Mouse (Mus musculus): ENCODE results near the gene Plscr2. TPM values are rescaled to one million over a fixed set of nuclear protein-coding genes. Genes with fewer than 3 reads are reported as not detected.
"Not testable (repeated sequence)": the region's sequence is repeated elsewhere in the genome, so short reads cannot be mapped to it uniquely, and the experiment has no call there.

Gene Plscr2
- polyA plus RNA-seq, 1 experiment: 6.7 TPM

DNA sequence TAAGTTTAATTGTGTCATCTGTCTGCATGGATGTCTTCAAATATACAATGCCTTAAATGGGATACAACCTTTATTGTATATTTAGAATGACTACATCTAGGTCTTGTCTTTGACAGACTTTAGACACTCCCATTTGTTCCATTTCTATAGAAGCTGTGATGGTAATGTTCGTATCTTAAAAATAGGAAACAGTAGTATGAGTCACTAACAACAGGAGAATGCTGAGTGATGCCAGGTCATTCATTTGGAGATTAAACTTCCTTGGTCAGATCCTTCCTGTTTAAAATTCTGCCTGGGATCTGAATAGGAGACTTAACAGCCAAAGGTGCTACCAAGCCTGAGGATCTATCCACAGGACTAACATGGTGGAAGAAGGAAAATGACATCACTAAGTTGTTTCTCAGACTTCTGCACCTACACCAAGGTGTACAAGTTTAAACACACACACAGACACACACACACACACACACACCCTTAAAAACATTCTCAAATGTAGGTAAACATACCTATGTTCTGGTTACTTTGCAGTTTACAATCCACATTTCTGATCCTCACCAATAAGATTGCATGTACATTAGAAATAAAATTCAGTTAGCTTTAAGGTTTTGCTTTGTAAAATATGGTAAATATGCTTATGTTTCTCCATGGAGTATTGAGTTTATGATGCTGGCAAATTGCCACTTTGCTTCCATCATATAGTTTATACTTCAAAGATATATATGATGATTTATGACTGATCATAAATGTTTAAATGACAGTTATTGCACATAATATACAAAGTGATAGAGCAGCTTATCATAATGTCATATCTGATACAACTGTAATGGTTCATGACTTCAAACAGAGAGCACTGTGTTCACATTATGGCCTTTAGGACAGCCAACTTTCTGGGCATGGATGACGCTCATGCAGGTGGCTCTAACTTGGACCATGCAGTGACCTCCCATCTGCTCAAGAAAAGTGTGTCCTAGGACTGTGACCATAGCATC, 18.5 kb downstream of the Plscr2 start:
- TF ChIP-seq POLR2A (IDR thresholded peaks at IDR 0.05; ENCODE audit: low read depth, low read length) (no peak), CTCF (IDR thresholded peaks at IDR 0.05; ENCODE audit: borderline replicate concordance, insufficient read depth, low read length) (no peak)
- no peak overlapping the region for H3K27ac ChIP-seq (ENCODE audit: insufficient read depth, low read length)
- peaks cover 5% of the 10 kb centered on the region for H3K4me1 ChIP-seq (ENCODE audit: control insufficient read depth, insufficient read depth, low read length)
- no peak overlapping the region for H3K4me3 ChIP-seq (ENCODE audit: insufficient read depth, low read length)

DNA sequence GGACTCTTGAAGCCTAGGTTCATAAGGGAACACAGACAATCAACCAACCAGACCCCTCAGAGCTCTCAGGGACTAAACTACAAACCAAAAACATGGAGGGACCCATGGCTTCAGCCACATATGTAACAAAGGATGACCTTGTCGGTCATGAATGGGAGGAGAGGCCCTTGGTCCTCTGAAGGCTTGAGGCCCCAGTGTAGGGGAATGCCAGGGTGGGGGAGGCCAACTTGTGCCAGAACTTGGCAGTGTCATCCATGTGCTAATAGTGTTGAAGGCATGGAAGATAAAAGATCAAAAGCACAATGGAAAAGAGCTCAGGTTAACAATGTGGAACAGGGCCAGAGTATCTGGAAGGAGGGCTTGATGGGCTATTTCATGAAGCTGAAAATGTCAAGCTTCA, 22.9 kb downstream of the Plscr2 start:
- Histone ChIP-seq H3K4me1 (ENCODE audit: control insufficient read depth, insufficient read depth, low read length) (peaks cover 3% of the 10 kb centered on the region; the same call in 1 of the 2 replicates), H3K27ac (ENCODE audit: insufficient read depth, low read length) (no peak overlapping the region), H3K4me3 (ENCODE audit: insufficient read depth, low read length) (no peak overlapping the region)
- TF ChIP-seq CTCF (IDR thresholded peaks at IDR 0.05; ENCODE audit: borderline replicate concordance, insufficient read depth, low read length): no peak
- no peak for TF ChIP-seq POLR2A (IDR thresholded peaks at IDR 0.05; ENCODE audit: low read depth, low read length)

DNA sequence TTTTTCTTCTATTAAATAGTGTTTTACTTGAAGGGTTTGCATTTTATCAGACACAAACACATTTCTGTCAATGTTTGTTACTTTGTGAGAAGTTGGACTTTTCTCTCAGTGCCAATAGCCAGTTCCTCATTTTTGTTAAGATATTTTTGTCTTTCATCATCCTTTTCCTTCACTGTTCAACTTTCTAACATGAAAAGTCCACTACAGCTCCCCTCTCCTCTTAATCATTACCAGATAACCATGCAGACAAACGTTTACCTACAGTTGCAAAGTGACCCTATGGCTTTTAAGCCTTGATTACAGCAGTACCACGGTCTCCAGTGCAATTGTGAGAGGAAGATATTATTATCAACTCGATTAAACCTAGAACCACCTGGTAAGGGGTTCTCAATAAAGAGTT, 25.8 kb downstream of the Plscr2 start:
- Histone ChIP-seq H3K4me1 (ENCODE audit: control insufficient read depth, insufficient read depth, low read length) (peaks cover 3% of the 10 kb centered on the region; the same call in 1 of the 2 replicates), H3K27ac (ENCODE audit: insufficient read depth, low read length) (no peak overlapping the region), H3K4me3 (ENCODE audit: insufficient read depth, low read length) (no peak overlapping the region)
- TF ChIP-seq POLR2A (IDR thresholded peaks at IDR 0.05; ENCODE audit: low read depth, low read length) (no peak), CTCF (IDR thresholded peaks at IDR 0.05; ENCODE audit: borderline replicate concordance, insufficient read depth, low read length) (no peak)

DNA sequence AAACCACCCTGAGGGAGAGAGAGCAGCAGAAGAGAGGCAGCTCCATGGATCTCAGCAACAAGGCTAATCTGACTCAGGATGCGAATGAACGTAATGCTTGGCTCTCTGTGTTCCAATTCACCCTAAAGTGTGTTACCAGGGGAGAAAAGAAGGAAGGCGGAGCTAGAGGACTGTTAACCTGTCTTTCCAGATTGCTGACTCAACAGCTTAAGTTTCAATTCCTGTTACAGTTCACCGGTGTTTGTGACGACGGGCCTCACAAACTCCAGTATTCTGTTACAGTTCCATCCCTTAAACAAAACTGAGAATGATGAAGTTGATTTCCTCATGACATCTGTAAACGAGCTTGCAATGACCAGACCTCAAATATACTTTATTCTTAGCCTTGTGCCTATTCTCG, 29.7 kb downstream of the Plscr2 start:
- no peaks in the 10 kb centered on the region; the same call in 1 of the 2 replicates for H3K4me1 ChIP-seq (ENCODE audit: control insufficient read depth, insufficient read depth, low read length)
- no peak overlapping the region for H3K4me3 ChIP-seq (ENCODE audit: insufficient read depth, low read length)
- no peak overlapping the region for H3K27ac ChIP-seq (ENCODE audit: insufficient read depth, low read length)
- no peak for TF ChIP-seq POLR2A (IDR thresholded peaks at IDR 0.05; ENCODE audit: low read depth, low read length)
- TF ChIP-seq CTCF (IDR thresholded peaks at IDR 0.05; ENCODE audit: borderline replicate concordance, insufficient read depth, low read length): no peak

DNA sequence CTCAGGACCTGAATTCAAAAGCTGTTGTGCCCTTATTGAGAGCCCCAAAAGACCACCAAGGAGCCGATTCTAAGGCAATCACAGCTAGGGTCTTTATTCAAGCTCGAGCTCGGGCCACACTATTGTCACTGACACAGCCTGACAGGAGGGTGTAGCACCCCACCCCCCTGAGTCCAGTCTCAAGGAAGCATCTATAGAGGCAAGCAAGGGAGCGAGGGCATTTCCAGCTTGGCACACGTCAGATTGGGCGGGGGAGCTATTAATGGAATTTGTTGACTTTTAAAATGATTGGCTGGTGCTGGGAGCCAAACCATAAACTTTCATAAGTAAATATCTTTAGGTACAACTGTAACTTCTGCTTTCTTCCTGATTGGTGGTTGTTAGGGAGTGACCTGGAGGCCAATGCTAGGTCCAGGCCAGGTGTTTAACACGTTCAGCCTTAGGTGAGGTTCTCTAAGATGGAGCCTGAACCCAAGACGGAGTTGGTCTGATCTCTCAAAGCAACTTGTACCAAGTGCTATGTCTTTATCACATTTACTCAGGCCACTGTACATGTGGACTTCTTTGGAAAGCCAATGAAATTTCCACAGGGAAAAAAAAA, 30.3 kb downstream of the Plscr2 start:
- Histone ChIP-seq H3K4me3 (ENCODE audit: insufficient read depth, low read length) (no peak overlapping the region), H3K4me1 (ENCODE audit: control insufficient read depth, insufficient read depth, low read length) (no peaks in the 10 kb centered on the region; the same call in 1 of the 2 replicates), H3K27ac (ENCODE audit: insufficient read depth, low read length) (no peak overlapping the region)
- TF ChIP-seq POLR2A (IDR thresholded peaks at IDR 0.05; ENCODE audit: low read depth, low read length): no peak
- TF ChIP-seq CTCF (IDR thresholded peaks at IDR 0.05; ENCODE audit: borderline replicate concordance, insufficient read depth, low read length): no peak

DNA sequence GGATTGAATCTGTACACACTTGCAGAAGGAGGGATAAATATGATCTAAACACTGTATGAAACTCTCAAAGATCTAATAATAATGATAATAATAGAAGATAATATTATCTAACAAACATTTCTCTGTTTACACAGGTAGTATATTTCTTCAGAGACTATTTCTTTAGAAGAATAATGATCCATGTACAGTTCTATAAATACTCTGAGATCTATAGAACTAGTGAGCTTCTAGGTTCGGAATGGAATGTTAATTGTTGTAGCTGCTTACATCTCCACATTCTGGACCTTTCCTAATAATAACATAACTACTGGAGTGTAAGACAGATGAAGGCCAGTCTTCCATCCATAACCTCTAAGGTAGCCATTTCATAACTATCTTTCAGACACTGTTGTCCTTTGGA, 33.7 kb downstream of the Plscr2 start, which contains the start of gene 1700057G04Rik:
Gene 1700057G04Rik, plus strand, starts transcription at position 301 of the 400 bp plus-strand sequence.
- Histone ChIP-seq H3K27ac (ENCODE audit: insufficient read depth, low read length) (no peak within 1 kb of the TSS), H3K4me1 (ENCODE audit: control insufficient read depth, insufficient read depth, low read length) (no peaks in the 10 kb centered on the region; the same call in 1 of the 2 replicates), H3K4me3 (ENCODE audit: insufficient read depth, low read length) (no peak within 1 kb of the TSS)
- TF ChIP-seq POLR2A (IDR thresholded peaks at IDR 0.05; ENCODE audit: low read depth, low read length) (no peak), CTCF (IDR thresholded peaks at IDR 0.05; ENCODE audit: borderline replicate concordance, insufficient read depth, low read length) (no peak)

DNA sequence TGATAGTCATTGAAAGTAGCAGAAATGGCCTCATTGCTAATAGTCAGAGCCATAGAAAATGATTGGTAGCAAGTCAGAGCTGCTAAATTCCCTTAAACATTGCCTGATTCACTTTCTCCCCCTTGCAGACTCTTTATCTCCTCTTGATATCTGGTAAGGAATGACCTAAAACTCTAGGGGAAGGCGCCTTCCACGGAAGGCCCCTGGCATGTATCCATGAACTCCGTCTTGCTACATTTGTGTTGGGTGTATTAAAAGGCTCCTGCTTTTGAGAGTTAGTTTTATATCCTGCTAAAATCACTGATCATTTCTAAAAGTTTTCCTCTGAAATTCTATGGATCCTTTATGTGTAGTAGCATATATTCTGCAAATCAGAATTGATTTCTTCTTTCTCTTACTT, 41.4 kb downstream of the Plscr2 start:
- Histone ChIP-seq H3K27ac (ENCODE audit: insufficient read depth, low read length) (no peak overlapping the region), H3K4me3 (ENCODE audit: insufficient read depth, low read length) (no peak overlapping the region), H3K4me1 (ENCODE audit: control insufficient read depth, insufficient read depth, low read length) (no peaks in the 10 kb centered on the region)
- no peak for TF ChIP-seq CTCF (IDR thresholded peaks at IDR 0.05; ENCODE audit: borderline replicate concordance, insufficient read depth, low read length)
- TF ChIP-seq POLR2A (IDR thresholded peaks at IDR 0.05; ENCODE audit: low read depth, low read length): no peak

DNA sequence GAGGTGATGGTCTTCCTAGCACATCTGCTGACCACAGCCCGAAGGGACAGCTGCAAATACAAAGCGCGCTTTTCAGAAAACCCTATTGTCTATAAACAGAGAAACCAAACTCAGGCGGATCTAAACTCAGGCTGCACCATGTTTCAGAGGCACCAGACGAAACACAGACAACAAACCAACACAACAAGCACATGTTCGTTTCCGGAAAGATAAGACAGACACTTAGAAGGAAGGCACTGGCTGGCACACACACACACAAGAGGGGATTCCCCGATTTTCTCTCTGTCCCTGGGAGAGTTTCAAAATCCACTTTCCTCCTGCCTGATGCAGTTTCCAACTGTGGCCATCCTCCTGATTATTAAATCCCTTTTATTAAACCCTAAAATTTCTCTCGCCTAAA, 50.5 kb downstream of the Plscr2 start:
- H3K27ac ChIP-seq (ENCODE audit: insufficient read depth, low read length): not testable (repeated sequence)

DNA sequence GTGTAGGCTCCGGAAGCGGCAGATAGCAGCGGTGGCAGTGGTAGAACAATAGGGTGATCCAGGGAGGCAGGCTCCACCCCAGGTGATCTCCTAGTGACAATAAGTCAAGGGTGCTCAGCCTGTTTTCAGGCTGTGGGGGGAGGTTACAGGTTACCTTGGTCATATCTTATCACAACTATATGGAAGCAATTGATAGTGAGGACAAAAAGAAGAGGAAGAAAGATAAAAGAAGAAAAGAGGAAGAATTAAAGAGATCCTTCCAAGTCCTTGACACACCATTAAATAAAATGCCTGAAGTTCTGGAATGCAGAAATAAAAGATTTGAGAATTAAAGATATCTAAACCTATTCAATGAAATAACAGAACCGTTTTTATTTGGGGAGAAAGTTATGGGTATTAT, 51.4 kb downstream of the Plscr2 start:
- H3K4me1 ChIP-seq (ENCODE audit: control insufficient read depth, insufficient read depth, low read length): no peaks in the 10 kb centered on the region
- H3K4me3 ChIP-seq (ENCODE audit: insufficient read depth, low read length): no peak overlapping the region
- TF ChIP-seq POLR2A (IDR thresholded peaks at IDR 0.05; ENCODE audit: low read depth, low read length) (no peak), CTCF (IDR thresholded peaks at IDR 0.05; ENCODE audit: borderline replicate concordance, insufficient read depth, low read length) (no peak)
- H3K27ac ChIP-seq (ENCODE audit: insufficient read depth, low read length): no peak overlapping the region

More for the DNA sequence above, 50.5 kb downstream of the Plscr2 start:
- not testable (repeated sequence) for H3K4me3 ChIP-seq (ENCODE audit: insufficient read depth, low read length); H3K4me1 ChIP-seq (ENCODE audit: control insufficient read depth, insufficient read depth, low read length)

DNA sequence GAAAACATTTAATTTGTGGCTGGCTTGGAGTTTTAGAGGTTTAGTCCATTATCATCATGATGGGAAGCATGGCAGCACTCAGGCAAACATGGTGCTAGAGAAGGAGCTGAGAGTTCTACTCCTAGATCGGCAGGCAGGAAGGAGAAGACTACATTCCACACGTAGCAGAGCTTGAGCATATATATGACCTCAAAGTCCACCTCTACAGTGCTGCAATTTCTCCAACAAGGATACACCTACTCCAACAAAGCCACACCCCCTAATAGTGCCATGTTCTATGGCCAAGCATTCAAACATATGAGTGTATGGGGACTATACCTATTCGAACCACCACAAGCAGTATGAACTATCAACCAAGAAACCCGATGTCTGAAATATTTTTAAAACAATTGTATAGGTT, 56.0 kb downstream of the Plscr2 start:
- Histone ChIP-seq H3K4me1 (ENCODE audit: control insufficient read depth, insufficient read depth, low read length) (no peaks in the 10 kb centered on the region), H3K4me3 (ENCODE audit: insufficient read depth, low read length) (no peak overlapping the region), H3K27ac (ENCODE audit: insufficient read depth, low read length) (no peak overlapping the region)
- TF ChIP-seq CTCF (IDR thresholded peaks at IDR 0.05; ENCODE audit: borderline replicate concordance, insufficient read depth, low read length): no peak
- TF ChIP-seq POLR2A (IDR thresholded peaks at IDR 0.05; ENCODE audit: low read depth, low read length): no peak

All from embryonic fibroblast, embryonic 13.5 days (primary cell).